Mouse (Mus musculus): Measurements from ENCODE around the gene Hmga1b.

DNA sequence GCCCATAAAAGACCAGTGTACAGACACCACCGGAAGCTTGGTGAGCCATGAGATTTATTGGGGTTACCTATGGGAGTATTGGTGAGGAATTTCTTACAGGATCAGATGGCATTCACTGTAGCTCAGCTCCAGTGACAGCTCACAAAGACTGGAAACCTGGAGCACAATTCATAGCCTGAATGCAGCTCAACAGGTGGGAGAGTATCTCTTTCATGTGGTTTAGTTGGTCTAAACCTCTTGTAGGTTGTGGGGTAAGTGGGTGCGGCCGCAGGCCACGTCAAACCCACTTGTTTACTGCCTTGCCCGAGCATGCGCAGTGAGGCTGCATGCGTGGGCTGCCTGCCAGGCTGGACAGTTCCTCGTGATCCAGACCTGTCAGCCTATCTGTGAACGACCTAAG is 2.4 kb upstream of the Hmga1b start:
- TF ChIP-seq GATA1 (IDR thresholded peaks at IDR 0.05; ENCODE audit: low read length) (no peak), TAL1 (IDR thresholded peaks at IDR 0.05; ENCODE audit: low read length) (no peak)
